Mouse (Mus musculus) thymus, postnatal 10 days (tissue): ENCODE results near the gene Syt14.

ENCODE experiments used
- DNase-seq, 2 experiments: peaks; one replicate each; pipeline ENCODE4 v3.0.0; 2021; ENCODE audit warnings: low spot score in 2 of 2

Syt14 gene

GRCm38 (mm10) chr1:193035371-193036238 lies at the start of gene Syt14:
TSS of gene Syt14 (minus strand) at chr1:193035775.
- DNase-seq: peak; percentile 70 to 74

- no peak for DNase-seq
Observed at GRCm38 (mm10) chr1:193084016-193084415, 48.4 kb upstream of the Syt14 start.

- DNase-seq: no peak
Observed at GRCm38 (mm10) chr1:193083051-193083450, 47.5 kb upstream of the Syt14 start.

GRCm38 (mm10) chr1:193082311-193082921 lies 46.8 kb upstream of the Syt14 start:
- DNase-seq: no peak

DNA sequence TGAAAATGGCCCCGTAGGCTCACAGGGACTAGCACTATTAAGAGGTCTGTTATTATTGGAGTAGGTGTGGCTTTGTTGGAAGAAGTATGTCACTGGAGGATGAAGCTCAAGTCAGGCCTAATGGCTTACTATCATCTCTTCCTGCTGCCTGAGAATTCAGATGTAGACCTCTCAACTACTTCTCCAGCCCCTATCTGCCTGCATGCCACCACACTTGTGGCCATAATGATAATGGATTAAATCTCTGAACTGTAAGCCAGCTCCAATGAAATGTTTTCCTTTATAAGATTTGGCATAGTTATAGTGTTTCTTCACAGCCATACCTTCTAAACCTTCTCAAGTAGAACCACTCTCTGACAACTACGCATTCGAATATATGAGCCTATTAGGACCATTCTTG lies 27.0 kb upstream of the Syt14 start:
- DNase-seq: no peak

GRCm38 (mm10) chr1:193060167-193060566 lies 24.6 kb upstream of the Syt14 start:
- no peak for DNase-seq

GRCm38 (mm10) chr1:193059596-193059995 lies 24.0 kb upstream of the Syt14 start:
- DNase-seq: no peak

DNA sequence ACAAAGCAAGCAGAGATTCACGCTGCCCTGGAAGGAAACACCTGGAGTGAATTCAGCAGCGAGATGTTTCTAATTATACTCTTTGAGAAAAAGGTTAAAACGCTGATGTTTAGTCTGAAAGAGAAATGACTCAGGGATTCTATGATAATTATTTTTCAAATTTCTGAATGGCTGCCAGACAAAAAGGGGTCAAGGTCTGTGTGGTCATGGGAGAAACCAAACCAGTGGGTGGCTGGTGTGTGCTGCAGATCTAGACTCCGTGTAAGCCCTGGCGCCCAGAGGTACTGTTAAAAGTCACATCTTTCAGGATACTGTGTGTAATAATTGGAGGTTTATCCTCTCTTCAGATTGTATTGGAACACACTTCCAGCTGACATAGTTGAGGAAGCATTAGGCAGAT lies 18.8 kb upstream of the Syt14 start:
- no peak for DNase-seq

- no peak for DNase-seq
Observed at GRCm38 (mm10) chr1:193053065-193053464, 17.5 kb upstream of the Syt14 start.

- no peak for DNase-seq
Observed at GRCm38 (mm10) chr1:193047616-193048015, 12.0 kb upstream of the Syt14 start.

- DNase-seq: no peak
Observed at GRCm38 (mm10) chr1:193042760-193043295, 7.3 kb upstream of the Syt14 start.

DNA sequence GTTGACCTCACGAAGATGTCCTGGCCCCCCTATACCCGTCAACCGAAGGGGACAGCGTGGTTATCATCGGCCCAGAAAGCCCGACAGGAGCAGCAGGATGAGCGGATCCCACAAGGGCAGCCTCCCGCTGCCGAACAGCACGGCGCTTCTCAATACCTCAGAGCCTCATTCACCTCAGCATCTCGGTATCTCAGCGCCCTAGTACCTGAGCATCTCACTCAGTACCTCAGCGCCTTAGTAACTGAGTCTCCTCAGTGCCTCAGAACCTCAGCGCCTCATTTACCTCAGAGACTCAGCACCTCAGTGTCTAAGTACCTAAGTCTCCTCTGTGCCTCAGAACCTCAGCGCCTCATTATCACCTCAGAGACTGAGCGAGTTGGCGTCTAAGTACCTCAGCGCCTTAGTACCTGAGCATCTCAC lies 614 bp downstream of the Syt14 start:
- peak in 1 of 2 experiments; percentile 3 for DNase-seq

DNA sequence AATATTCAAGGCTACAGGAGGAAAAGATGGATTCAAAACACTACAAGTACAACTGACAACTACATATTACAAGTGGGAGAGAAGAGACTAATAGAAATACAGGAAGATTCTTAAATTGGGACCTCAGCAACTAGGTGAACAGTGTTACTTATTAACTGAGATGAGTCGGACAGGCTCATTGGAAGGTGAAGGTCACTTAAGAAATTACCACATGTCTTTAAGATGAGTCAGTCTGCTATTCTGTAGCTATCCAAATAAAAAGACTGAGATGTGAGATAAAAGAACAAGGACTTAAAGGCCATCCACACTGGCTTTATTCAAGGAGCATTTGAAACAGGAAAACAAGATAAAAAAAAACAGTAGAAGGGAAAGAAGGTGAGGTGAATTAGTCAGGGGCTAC lies 11.3 kb downstream of the Syt14 start:
- DNase-seq: no peak

GRCm38 (mm10) chr1:193012351-193012750 lies 23.2 kb downstream of the Syt14 start:
- no peak for DNase-seq

DNA sequence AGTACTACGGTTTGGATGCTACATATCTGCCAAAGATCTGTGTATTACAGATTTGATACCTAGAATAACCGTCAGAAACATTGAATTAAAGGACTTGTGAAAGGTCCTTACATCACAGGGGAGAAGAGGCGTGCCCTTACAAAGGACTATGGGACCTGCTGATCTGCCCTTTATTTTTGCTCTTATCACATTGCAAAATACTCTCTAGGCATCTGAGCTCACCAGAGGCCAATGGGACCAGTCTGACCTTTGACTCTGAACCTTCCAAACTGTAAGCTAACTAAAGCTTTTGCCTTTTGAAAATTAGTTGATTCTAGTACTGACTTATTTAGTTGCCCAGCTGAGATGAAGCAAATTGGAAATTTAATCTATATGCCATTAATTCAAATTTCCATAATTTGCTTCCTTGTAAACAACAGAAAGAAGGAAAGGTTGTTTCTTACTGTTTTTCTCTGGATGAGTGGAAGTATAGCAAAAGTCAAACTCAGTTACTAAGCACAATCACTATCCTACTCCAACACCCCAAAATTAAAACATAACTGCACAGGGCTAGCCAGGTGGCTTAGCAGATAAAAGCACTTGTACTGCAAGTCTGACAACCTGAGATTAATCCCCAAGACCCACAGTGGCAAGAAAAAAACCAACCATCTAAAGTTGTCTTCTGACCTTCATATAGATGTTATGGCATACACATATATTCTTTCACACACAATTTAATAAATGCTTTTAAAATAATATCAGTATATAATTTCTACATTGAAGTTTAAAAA lies 24.4 kb downstream of the Syt14 start:
- DNase-seq: no peak

DNA sequence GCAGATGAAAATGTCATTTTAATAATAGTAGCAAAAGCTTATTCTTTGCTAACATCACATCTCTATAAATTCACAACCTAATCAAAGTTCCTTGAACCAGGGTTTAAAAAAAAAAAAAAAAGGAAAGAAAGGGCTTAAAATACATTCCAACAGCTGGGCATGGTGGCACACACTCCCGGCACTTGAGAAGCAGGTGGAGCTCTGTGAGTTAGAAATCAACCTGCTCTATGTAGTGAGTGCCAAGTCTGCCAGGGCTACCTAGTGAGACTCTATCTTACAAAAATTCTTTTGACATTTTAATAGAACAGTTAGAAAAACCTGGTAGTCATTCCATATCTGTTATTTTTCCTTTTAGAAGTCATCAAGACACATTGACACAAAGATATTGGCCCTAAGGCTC lies 31.0 kb downstream of the Syt14 start:
- no peak for DNase-seq

- DNase-seq: no peak
Observed at GRCm38 (mm10) chr1:193003953-193004352, 31.6 kb downstream of the Syt14 start.

DNA sequence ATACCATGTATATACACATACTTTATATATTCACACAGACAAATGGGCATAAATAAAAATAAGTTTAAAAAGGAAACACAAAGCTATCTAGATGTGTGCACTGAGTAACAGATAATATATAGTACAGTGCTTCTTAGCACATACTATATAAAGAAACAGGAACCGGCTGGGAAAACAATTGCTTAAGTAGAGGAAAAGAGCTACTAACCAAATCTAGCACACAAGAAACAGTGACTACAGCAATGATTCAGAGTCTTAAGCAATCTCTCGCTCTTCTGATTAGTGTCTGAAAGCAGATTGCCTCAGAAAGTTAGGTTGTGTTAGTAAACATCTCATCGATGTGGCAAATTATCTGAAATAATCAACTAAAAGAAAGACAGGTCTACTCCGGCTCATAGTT lies 33.3 kb downstream of the Syt14 start:
- no peak for DNase-seq

GRCm38 (mm10) chr1:193001587-193001986 lies 34.0 kb downstream of the Syt14 start:
- no peak for DNase-seq

DNA sequence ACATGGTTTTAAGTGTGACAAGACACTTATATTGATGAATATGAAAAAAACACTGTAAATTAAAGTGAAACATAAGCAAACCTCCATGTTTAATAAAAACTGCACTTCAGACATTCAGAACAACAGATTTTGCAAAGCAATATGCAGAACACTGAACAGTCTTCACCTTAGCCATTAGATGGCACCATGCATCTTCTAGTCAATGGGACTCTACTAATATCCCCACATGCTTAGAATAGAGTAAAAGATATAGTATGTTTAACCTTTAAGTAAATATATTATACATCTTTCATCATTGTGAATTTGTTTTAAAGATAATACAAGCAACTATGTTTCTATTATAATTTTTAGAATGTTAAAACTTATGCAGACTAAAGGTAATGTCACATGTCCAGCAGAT lies 34.7 kb downstream of the Syt14 start:
- DNase-seq: peak in 1 of 2 experiments; percentile 14

GRCm38 (mm10) chr1:192994179-192994873 lies 41.2 kb downstream of the Syt14 start:
- DNase-seq: no peak

GRCm38 (mm10) chr1:192993491-192993890 lies 42.1 kb downstream of the Syt14 start:
- DNase-seq: no peak
